Comparison of ENCODE assay signal across 32 mouse cellular contexts in genomic region chrX:139777357-139777756, GRCm38 (mm10). TPM values are rescaled to one million over a fixed set of nuclear protein-coding genes. Genes with fewer than 3 reads are reported as not detected.
DNase-seq lines count a peak whose midpoint lies in the region; ATAC-seq lines count a peak whose summit lies in the region.
"Had no signal": no experiment of that assay in that cellular context is flagged by ENCODE, and none has a peak within 500 bp of the region (broad histone marks: within the 10 kb centered on the region; RNA-seq: fewer than 3 reads in every experiment).

No protein-coding gene starts in this region.

- no peaks in the 10 kb centered on the region for H3K36me3 ChIP-seq in kidney, embryonic 15.5 days
- H3K36me3 ChIP-seq in kidney, embryonic 14.5 days (ENCODE audit: control insufficient read depth, insufficient read depth, low read length): no peaks in the 10 kb centered on the region
- H3K36me3 ChIP-seq: heart, embryonic 13.5 days; hindbrain, embryonic 10.5 days; hindbrain, embryonic 15.5 days; limb, embryonic 13.5 days; lung, embryonic 15.5 days; midbrain, embryonic 12.5 days; neural tube, embryonic 12.5 days had no signal

- no peak overlapping the region for H3K4me2 ChIP-seq in kidney, embryonic 15.5 days
- H3K4me2 ChIP-seq in kidney, embryonic 14.5 days (replicated peaks; ENCODE audit: low read depth, low read length): no peak overlapping the region
- H3K4me2 ChIP-seq: forebrain, embryonic 13.5 days; heart, embryonic 13.5 days; hindbrain, embryonic 15.5 days; limb, embryonic 13.5 days; liver, embryonic 11.5 days; lung, embryonic 15.5 days; midbrain, embryonic 12.5 days; neural tube, embryonic 12.5 days had no signal

- no peak overlapping the region for H3K9ac ChIP-seq in kidney, embryonic 15.5 days
- H3K9ac ChIP-seq in kidney, embryonic 14.5 days (ENCODE audit: low read depth, low read length): no peak overlapping the region
- H3K9ac ChIP-seq: forebrain, embryonic 13.5 days; heart, embryonic 13.5 days; hindbrain, embryonic 15.5 days; limb, embryonic 13.5 days; lung, embryonic 15.5 days; midbrain, embryonic 12.5 days; neural tube, embryonic 12.5 days had no signal

- WGBS in kidney, embryonic 15.5 days: 42% methylated on average over 4 of the region's 4 CpGs
- 33% methylated on average over 4 of the region's 4 CpGs for WGBS in kidney, embryonic 14.5 days

- peak; percentile 60 for DNase-seq in R1 (ENCODE audit: low read depth, low spot score)
- DNase-seq in embryo, embryonic 10 days (ENCODE audit: low spot score): peak; percentile 64
- DNase-seq in kidney, postnatal 14 days: peak; percentile 4
- no peak for DNase-seq in urinary bladder, postnatal 4 days (ENCODE audit: low spot score in 2 of 2)
- no peak for DNase-seq in lung, postnatal 10 days
- DNase-seq: adrenal gland, postnatal 14 days; B cell, adult 2 months; cerebellum, adult 11 months; cerebellum, adult 9-10 months; cerebellum, postnatal 36 days; gastrocnemius, postnatal 10 days; heart, postnatal 10 days; lung, postnatal 36 days; thymus, adult 2 months had no signal

- H3K4me3 ChIP-seq in kidney, embryonic 15.5 days (replicated peaks): no peak overlapping the region
- no peak overlapping the region for H3K4me3 ChIP-seq in kidney, embryonic 14.5 days (ENCODE audit: low read length)
- H3K4me3 ChIP-seq: forebrain, embryonic 13.5 days; heart, embryonic 13.5 days; hindbrain, embryonic 10.5 days; hindbrain, embryonic 15.5 days; left cerebral cortex, adult 2 months; limb, embryonic 13.5 days; lung, embryonic 15.5 days; midbrain, embryonic 12.5 days; myocyte; neural tube, embryonic 12.5 days had no signal

- H3K9me3 ChIP-seq in kidney, embryonic 15.5 days (replicated peaks): no peaks in the 10 kb centered on the region
- no peaks in the 10 kb centered on the region for H3K9me3 ChIP-seq in kidney, embryonic 14.5 days (ENCODE audit: control insufficient read depth, low read length)
- H3K9me3 ChIP-seq: forebrain, embryonic 13.5 days; heart, embryonic 13.5 days; hindbrain, embryonic 10.5 days; hindbrain, embryonic 15.5 days; limb, embryonic 13.5 days; lung, embryonic 15.5 days; midbrain, embryonic 12.5 days; neural tube, embryonic 12.5 days had no signal

- no peaks in the 10 kb centered on the region for H3K4me1 ChIP-seq in kidney, embryonic 15.5 days
- H3K4me1 ChIP-seq in kidney, embryonic 14.5 days (ENCODE audit: control insufficient read depth, insufficient read depth, low read length): no peaks in the 10 kb centered on the region
- H3K4me1 ChIP-seq: forebrain, embryonic 13.5 days; hindbrain, embryonic 15.5 days; limb, embryonic 13.5 days; midbrain, embryonic 12.5 days; neural tube, embryonic 12.5 days had no signal

- peaks cover 31% of the 10 kb centered on the region for H3K27me3 ChIP-seq in kidney, embryonic 15.5 days
- 0 out of 2 replicates have a peak, but pooled peaks cover 3% of the 10 kb centered on the region for H3K27me3 ChIP-seq in kidney, embryonic 14.5 days (ENCODE audit: control insufficient read depth, insufficient read depth, low read length)
- H3K27me3 ChIP-seq: heart, embryonic 13.5 days; lung, embryonic 15.5 days had no signal

- no peak overlapping the region for H3K27ac ChIP-seq in kidney, embryonic 15.5 days
- H3K27ac ChIP-seq in kidney, embryonic 14.5 days (ENCODE audit: low read depth, low read length): no peak overlapping the region
- H3K27ac ChIP-seq: forebrain, embryonic 13.5 days; heart, embryonic 13.5 days; hindbrain, embryonic 10.5 days; hindbrain, embryonic 15.5 days; left cerebral cortex, adult 2 months; limb, embryonic 13.5 days; lung, embryonic 15.5 days; midbrain, embryonic 12.5 days; neural tube, embryonic 12.5 days had no signal

- ATAC-seq in kidney, embryonic 15.5 days (replicated peaks; ENCODE audit: low FRiP score): peak; percentile 37; the same call in 1 of the 2 replicates
- no peak for ATAC-seq in kidney, embryonic 14.5 days (ENCODE audit: low FRiP score, low TSS enrichment)
- ATAC-seq: forebrain, embryonic 13.5 days had no signal

RNA-seq across cellular contexts. Expression of gene Ripply1, which starts 4.8 kb away (rescaled TPM):
- 0.42 TPM in 1 of 2 replicates, not detected in the other for polyA plus RNA-seq in kidney, embryonic 15.5 days (2015; fragmentation: Nextera tagmentation; extraction: Ambion mirVana)
- polyA plus RNA-seq in kidney, embryonic 14.5 days (2014; fragmentation: Nextera tagmentation; extraction: Ambion mirVana): not detected in 2 replicates
- polyA plus RNA-seq: embryonic facial prominence, embryonic 11.5 days; forebrain, embryonic 13.5 days; heart, embryonic 13.5 days; hindbrain, embryonic 15.5 days; intestine, embryonic 14.5 days; liver, embryonic 11.5 days; liver, embryonic 16.5 days; lung, embryonic 15.5 days; midbrain, postnatal 0 days; neural tube, embryonic 12.5 days; urinary bladder, adult 2 months had no signal

RNA-seq across cellular contexts. Expression of gene Cldn2, which starts 23.3 kb away (rescaled TPM):
- polyA plus RNA-seq in kidney, embryonic 15.5 days (2015; fragmentation: Nextera tagmentation; extraction: Ambion mirVana): 31.2 and 31.6 TPM in 2 replicates
- 5.0 and 5.2 TPM in 2 replicates for polyA plus RNA-seq in kidney, embryonic 14.5 days (2014; fragmentation: Nextera tagmentation; extraction: Ambion mirVana)
- polyA plus RNA-seq: embryonic facial prominence, embryonic 11.5 days had no signal

Comparison
In these comparisons a context has a peak if more than half of its experiments do, and no peak if none do; other contexts are left out.
1. DNase-seq: peak in R1 (single experiment), embryo, embryonic 10 days (single experiment) and kidney, postnatal 14 days (single experiment); none in urinary bladder, postnatal 4 days (0 of 2) and lung, postnatal 10 days (single experiment).